ENCODE assay signal across 10 mouse cellular contexts in genomic region chr19:15946663-15947062, GRCm38 (mm10). TPM values are rescaled to one million over a fixed set of nuclear protein-coding genes. Genes with fewer than 3 reads are reported as not detected.
DNase-seq lines count a peak whose midpoint lies in the region; ATAC-seq and TF ChIP-seq lines count a peak whose summit lies in the region.
"Had no signal": no experiment of that assay in that cellular context is flagged by ENCODE, and none has a peak within 500 bp of the region (broad histone marks: within the 10 kb centered on the region; RNA-seq: fewer than 3 reads in every experiment).

No protein-coding gene starts in this region.

- H3K27ac ChIP-seq in liver, embryonic 12.5 days: no peak overlapping the region
- H3K27ac ChIP-seq in liver, embryonic 11.5 days (ENCODE audit: low read depth, low read length): no peak overlapping the region
- no peak overlapping the region for H3K27ac ChIP-seq in intestine, embryonic 16.5 days (ENCODE audit: low read length)
- H3K27ac ChIP-seq in liver, postnatal 0 days (ENCODE audit: low read depth): no peak overlapping the region
- H3K27ac ChIP-seq: forebrain, embryonic 15.5 days had no signal

- no peaks in the 10 kb centered on the region for H3K9me3 ChIP-seq in liver, embryonic 12.5 days (replicated peaks)
- no peaks in the 10 kb centered on the region for H3K9me3 ChIP-seq in liver, embryonic 11.5 days (ENCODE audit: control insufficient read depth, low read length)
- no peaks in the 10 kb centered on the region for H3K9me3 ChIP-seq in G1E (replicated peaks)
- H3K9me3 ChIP-seq in intestine, embryonic 16.5 days (ENCODE audit: control insufficient read depth, low read length): no peaks in the 10 kb centered on the region
- no peaks in the 10 kb centered on the region for H3K9me3 ChIP-seq in liver, postnatal 0 days (ENCODE audit: low read length)
- H3K9me3 ChIP-seq: forebrain, embryonic 15.5 days had no signal

- no peak overlapping the region for H3K9ac ChIP-seq in liver, embryonic 12.5 days
- H3K9ac ChIP-seq in liver, embryonic 11.5 days (ENCODE audit: low read depth, low read length): no peak overlapping the region
- H3K9ac ChIP-seq in intestine, embryonic 16.5 days (ENCODE audit: low read depth, low read length): no peak overlapping the region
- H3K9ac ChIP-seq in liver, postnatal 0 days (replicated peaks): no peak overlapping the region
- H3K9ac ChIP-seq: forebrain, embryonic 15.5 days had no signal

- H3K36me3 ChIP-seq in liver, embryonic 12.5 days: no peaks in the 10 kb centered on the region
- H3K36me3 ChIP-seq in liver, embryonic 11.5 days (ENCODE audit: control insufficient read depth, insufficient read depth, low read length): no peaks in the 10 kb centered on the region
- H3K36me3 ChIP-seq in G1E (replicated peaks): no peaks in the 10 kb centered on the region
- H3K36me3 ChIP-seq in intestine, embryonic 16.5 days (ENCODE audit: control insufficient read depth, insufficient read depth, low read length): no peaks in the 10 kb centered on the region
- H3K36me3 ChIP-seq in liver, postnatal 0 days (replicated peaks; ENCODE audit: insufficient read depth, low read length): no peaks in the 10 kb centered on the region
- H3K36me3 ChIP-seq: forebrain, embryonic 15.5 days had no signal

- no peak for DNase-seq in liver, embryonic 11.5 days (ENCODE audit: low spot score)
- no peak for DNase-seq in G1E (ENCODE audit: low spot score)
- no peak for DNase-seq in liver, postnatal 0 days
- no peak for DNase-seq in c-Kit-positive CD71-positive TER-119-positive erythroid progenitor cells, embryonic 14.5 days (ENCODE audit: low spot score)
- no peak for DNase-seq in cerebellum, postnatal 25 days
- DNase-seq in cerebellum, adult 11-12 months: no peak
- DNase-seq: cerebellum, adult 9-10 months had no signal

- no peak for TF ChIP-seq CTCF in G1E (IDR thresholded peaks at IDR 0.05; ENCODE audit: low read depth, low read length)
- TF ChIP-seq CTCF in liver, postnatal 0 days (IDR thresholded peaks at IDR 0.05; ENCODE audit: low read depth): no peak

- H3K4me2 ChIP-seq in liver, embryonic 12.5 days: no peak overlapping the region
- H3K4me2 ChIP-seq in liver, embryonic 11.5 days: no peak overlapping the region
- H3K4me2 ChIP-seq in intestine, embryonic 16.5 days (ENCODE audit: low read depth, low read length): no peak overlapping the region
- no peak overlapping the region for H3K4me2 ChIP-seq in liver, postnatal 0 days (ENCODE audit: low read depth, low read length)
- H3K4me2 ChIP-seq: forebrain, embryonic 15.5 days had no signal

- TF ChIP-seq EP300 in liver, postnatal 0 days (IDR thresholded peaks at IDR 0.05; ENCODE audit: low read depth): no peak

- ATAC-seq in liver, embryonic 12.5 days: 0 out of 2 replicates have a peak, but pooled peaks have one; percentile 37
- ATAC-seq in liver, embryonic 11.5 days (replicated peaks; ENCODE audit: low FRiP score): no peak
- ATAC-seq in G1E (ENCODE audit: extremely low read depth, insufficient number of reproducible peaks, low FRiP score, poor library complexity, severe bottlenecking): no peak
- ATAC-seq in intestine, embryonic 16.5 days: peak; percentile 75
- ATAC-seq in liver, postnatal 0 days: 0 out of 2 replicates have a peak, but pooled peaks have one; percentile 19
- ATAC-seq: forebrain, embryonic 15.5 days had no signal

- WGBS in liver, embryonic 12.5 days (ENCODE audit: insufficient replicate concordance): 61% methylated on average over 10 of the region's 10 CpGs
- 69% methylated on average over 10 of the region's 10 CpGs for whole genome bisulfite sequencing in liver, embryonic 11.5 days
- WGBS in intestine, embryonic 16.5 days: 59% methylated on average over 10 of the region's 10 CpGs
- 71% methylated on average over 10 of the region's 10 CpGs for WGBS in liver, postnatal 0 days (ENCODE audit: insufficient replicate concordance)

- no peaks in the 10 kb centered on the region for H3K27me3 ChIP-seq in liver, embryonic 12.5 days (replicated peaks)
- H3K27me3 ChIP-seq in liver, embryonic 11.5 days (replicated peaks; ENCODE audit: control insufficient read depth, insufficient read depth, low read length): no peaks in the 10 kb centered on the region
- H3K27me3 ChIP-seq in G1E (ENCODE audit: insufficient read depth, low read length): peaks cover 9% of the 10 kb centered on the region; the same call in 1 of the 2 replicates
- no peaks in the 10 kb centered on the region for H3K27me3 ChIP-seq in intestine, embryonic 16.5 days (replicated peaks; ENCODE audit: control insufficient read depth, insufficient read depth, low read length)
- H3K27me3 ChIP-seq in liver, postnatal 0 days (ENCODE audit: insufficient read depth, low read length): no peaks in the 10 kb centered on the region
- H3K27me3 ChIP-seq: forebrain, embryonic 15.5 days had no signal

- H3K4me3 ChIP-seq in liver, embryonic 12.5 days: no peak overlapping the region
- no peak overlapping the region for H3K4me3 ChIP-seq in liver, embryonic 11.5 days (ENCODE audit: low read depth, low read length)
- H3K4me3 ChIP-seq in G1E (ENCODE audit: low read depth, low read length): 0 out of 2 replicates have a peak overlapping the region, but pooled peaks have one; percentile 16
- H3K4me3 ChIP-seq in intestine, embryonic 16.5 days (ENCODE audit: low read length): no peak overlapping the region
- no peak overlapping the region for H3K4me3 ChIP-seq in liver, postnatal 0 days (ENCODE audit: low read depth, low read length)
- H3K4me3 ChIP-seq: forebrain, embryonic 15.5 days had no signal

- no peaks in the 10 kb centered on the region for H3K4me1 ChIP-seq in liver, embryonic 12.5 days
- H3K4me1 ChIP-seq in liver, embryonic 11.5 days (replicated peaks; ENCODE audit: control insufficient read depth, insufficient read depth, low read length): no peaks in the 10 kb centered on the region
- H3K4me1 ChIP-seq in G1E (ENCODE audit: insufficient read depth, low read depth, low read length): peaks cover 8% of the 10 kb centered on the region
- H3K4me1 ChIP-seq in intestine, embryonic 16.5 days (ENCODE audit: control insufficient read depth, insufficient read depth, low read length): no peaks in the 10 kb centered on the region
- no peaks in the 10 kb centered on the region for H3K4me1 ChIP-seq in liver, postnatal 0 days (ENCODE audit: insufficient read depth)

RNA-seq across cellular contexts. Expression of gene Psat1, which starts 0.5 kb away (rescaled TPM):
- 181 and 191 TPM in 2 replicates for polyA plus RNA-seq in liver, embryonic 12.5 days (2016; fragmentation: Nextera tagmentation; extraction: Ambion mirVana)
- polyA plus RNA-seq in liver, embryonic 11.5 days (2014; fragmentation: Nextera tagmentation; extraction: Ambion mirVana): 264 and 315 TPM in 2 replicates
- total RNA-seq in G1E (2014; fragmentation: Nextera tagmentation) (142 and 167 TPM in 2 replicates), G1E (2017) (135 and 146 TPM in 2 replicates)
- 24.0 and 27.6 TPM in 2 replicates for polyA plus RNA-seq in G1E (2012)
- 65.1 and 73.5 TPM in 2 replicates for polyA plus RNA-seq in intestine, embryonic 16.5 days (2015; fragmentation: Nextera tagmentation; extraction: Ambion mirVana)
- polyA plus RNA-seq in liver, postnatal 0 days (2015; fragmentation: Nextera tagmentation; extraction: Ambion mirVana): 40.7 and 57.3 TPM in 2 replicates

RNA-seq across cellular contexts. Expression of gene Cep78, which starts 38.1 kb away (rescaled TPM):
- polyA plus RNA-seq in liver, embryonic 12.5 days (2016; fragmentation: Nextera tagmentation; extraction: Ambion mirVana): 17.6 and 18.3 TPM in 2 replicates
- polyA plus RNA-seq in liver, embryonic 11.5 days (2014; fragmentation: Nextera tagmentation; extraction: Ambion mirVana): 29.0 and 30.1 TPM in 2 replicates
- total RNA-seq in G1E (2014; fragmentation: Nextera tagmentation) (13.8 and 17.3 TPM in 2 replicates), G1E (2017) (20.7 and 21.9 TPM in 2 replicates)
- polyA plus RNA-seq in G1E (2012): 8.6 and 9.9 TPM in 2 replicates
- polyA plus RNA-seq in intestine, embryonic 16.5 days (2015; fragmentation: Nextera tagmentation; extraction: Ambion mirVana): 11.6 and 14.4 TPM in 2 replicates
- polyA plus RNA-seq in liver, postnatal 0 days (2015; fragmentation: Nextera tagmentation; extraction: Ambion mirVana): 3.8 and 4.8 TPM in 2 replicates

Comparison
In these comparisons a context has a peak if more than half of its experiments do, and no peak if none do; other contexts are left out.
1. ATAC-seq: peak in liver, embryonic 12.5 days (single experiment), intestine, embryonic 16.5 days (single experiment) and liver, postnatal 0 days (single experiment); none in liver, embryonic 11.5 days (single experiment) and G1E (single experiment).